Mouse (Mus musculus) testis, adult 2 months (tissue): Measurements from ENCODE around the gene Fcer1a. TPM values are rescaled to one million over a fixed set of nuclear protein-coding genes. Genes with fewer than 3 reads are reported as not detected.

Source experiments
- H3K27ac ChIP-seq: fragments of 200-500 bp; 2 replicates; pipeline ENCODE4 v1.5.1; 2012; ENCODE audit warnings: low read depth, low read length; ENCODE audit not compliant: control insufficient read depth, insufficient read depth
- H3K27me3 ChIP-seq: fragments of 200-500 bp; 2 replicates; pipeline ENCODE4 v1.6.1; 2012; ENCODE audit warnings: mild to moderate bottlenecking, low read length, moderate library complexity; ENCODE audit not compliant: control insufficient read depth, insufficient read depth
- H3K36me3 ChIP-seq: fragments of 200-500 bp; 2 replicates; pipeline ENCODE4 v1.6.1; 2012; ENCODE audit warnings: mild to moderate bottlenecking, low read length; ENCODE audit not compliant: control insufficient read depth, insufficient read depth
- H3K4me1 ChIP-seq: fragments of 200-500 bp; 2 replicates; pipeline ENCODE4 v1.6.1; 2012; ENCODE audit warnings: low read length; ENCODE audit not compliant: control insufficient read depth, insufficient read depth
- H3K4me3 ChIP-seq: fragments of 200-500 bp; 2 replicates; pipeline ENCODE4 v1.5.1; 2012; ENCODE audit warnings: low read depth, mild to moderate bottlenecking, low read length, moderate library complexity, mixed read lengths; ENCODE audit not compliant: control insufficient read depth
- CTCF ChIP-seq: fragments of 200-500 bp; IDR thresholded peaks from 2 replicates; pipeline ENCODE4 v1.5.1; 2012; ENCODE audit warnings: low read depth, mild to moderate bottlenecking, inconsistent platforms, low read length, moderate library complexity; ENCODE audit not compliant: control insufficient read depth, insufficient read depth, insufficient replicate concordance
- POLR2A ChIP-seq: fragments of 200-500 bp; IDR thresholded peaks from 2 replicates; pipeline ENCODE4 v1.6.1; 2012; ENCODE audit warnings: low read depth, mild to moderate bottlenecking, inconsistent platforms, low read length, moderate library complexity; ENCODE audit not compliant: control insufficient read depth
- polyA plus RNA-seq: library from polyadenylated mRNA; depleted of rRNA; stranded (reverse); fragments of >200 nt; gene quantifications from 2 replicates; pipeline ENCODE4 v1.2.3, GENCODE M21; 2012; rRNA removed

Gene Fcer1a
- polyA plus RNA-seq, 1 experiment: not detected

GRCm38 (mm10) chr1:173192059-173192458 lies 35.0 kb downstream of the Fcer1a start:
- no peaks in the 10 kb centered on the region for H3K27me3 ChIP-seq
- H3K4me3 ChIP-seq: no peak overlapping the region
- no peak overlapping the region for H3K27ac ChIP-seq
- H3K36me3 ChIP-seq: no peaks in the 10 kb centered on the region
- TF ChIP-seq POLR2A (no peak), CTCF (no peak)
- H3K4me1 ChIP-seq: no peaks in the 10 kb centered on the region

GRCm38 (mm10) chr1:173190540-173190939 lies 36.5 kb downstream of the Fcer1a start, which contains the start of gene Olfr1406:
Gene Olfr1406, minus strand, starts transcription at chr1:173190640.
- Histone ChIP-seq H3K27me3 (no peaks in the 10 kb centered on the region), H3K4me1 (no peaks in the 10 kb centered on the region), H3K4me3 (no peak within 1 kb of the TSS), H3K27ac (no peak within 1 kb of the TSS), H3K36me3 (no peaks in the 10 kb centered on the region)
- no peak for TF ChIP-seq POLR2A
- TF ChIP-seq CTCF: no peak

DNA sequence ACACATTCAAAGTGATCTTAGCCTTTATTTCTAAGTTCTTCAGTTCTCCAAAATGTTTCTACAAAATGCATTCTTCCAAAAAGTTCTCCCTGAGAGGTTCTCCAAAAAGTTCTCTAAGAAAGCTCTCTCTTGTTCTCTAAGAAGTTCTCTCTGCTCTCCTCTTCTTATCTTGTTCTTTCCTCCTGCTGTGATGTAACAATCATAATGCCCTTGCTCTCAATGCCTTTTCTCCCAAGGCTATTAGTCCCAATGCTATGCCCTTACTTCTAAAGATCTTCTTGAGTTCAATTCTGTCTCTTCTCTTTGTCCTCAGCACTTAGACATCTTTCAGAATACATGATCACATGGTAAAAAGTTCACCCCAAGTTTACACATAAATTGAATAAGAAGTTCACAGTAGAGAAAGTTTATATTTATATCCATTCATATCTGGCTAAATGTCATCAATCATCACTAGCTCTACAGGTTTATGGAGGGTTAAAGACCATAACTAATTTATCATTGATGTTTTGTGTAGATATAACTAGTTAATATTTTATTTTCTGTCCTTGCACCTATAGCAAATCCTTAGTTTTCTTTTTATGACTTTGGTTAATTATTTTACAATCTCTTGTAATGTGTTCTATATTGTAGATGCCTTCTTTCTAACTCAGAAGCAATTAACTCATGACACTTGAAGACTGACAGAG lies 52.7 kb downstream of the Fcer1a start:
- TF ChIP-seq POLR2A (no peak), CTCF (no peak)
- no peaks in the 10 kb centered on the region for H3K27me3 ChIP-seq
- no peak overlapping the region for H3K4me3 ChIP-seq
- H3K27ac ChIP-seq: no peak overlapping the region
- no peaks in the 10 kb centered on the region for H3K36me3 ChIP-seq
- no peaks in the 10 kb centered on the region for H3K4me1 ChIP-seq

Other genes starting within 250 kb of the Fcer1a start
- not detected in 2 replicates for gene Olfr1408, start 89.8 kb downstream of the Fcer1a start, polyA plus RNA-seq
- not detected in 2 replicates for gene Olfr1406, start 36.6 kb downstream of the Fcer1a start, polyA plus RNA-seq
- not detected in 2 replicates for gene Olfr218, start 29.4 kb downstream of the Fcer1a start, polyA plus RNA-seq
- not detected in 2 replicates for gene Olfr1404, start 14.8 kb downstream of the Fcer1a start, polyA plus RNA-seq
- not detected in 2 replicates for gene Olfr418, start 38.8 kb upstream of the Fcer1a start, polyA plus RNA-seq
- not detected in 2 replicates for gene Mptx2, start 50.6 kb upstream of the Fcer1a start, polyA plus RNA-seq
- 0.23 and 0.26 TPM in 2 replicates for gene Ackr1, start 106.5 kb upstream of the Fcer1a start, polyA plus RNA-seq
- gene Aim2, start 123.7 kb upstream of the Fcer1a start, polyA plus RNA-seq: 0.12 and 0.27 TPM in 2 replicates
- 0.11 and 0.22 TPM in 2 replicates for gene Cadm3, start 140.5 kb upstream of the Fcer1a start, polyA plus RNA-seq